ENCODE assay signal across 11 mouse cellular contexts in the genomic region with DNA sequence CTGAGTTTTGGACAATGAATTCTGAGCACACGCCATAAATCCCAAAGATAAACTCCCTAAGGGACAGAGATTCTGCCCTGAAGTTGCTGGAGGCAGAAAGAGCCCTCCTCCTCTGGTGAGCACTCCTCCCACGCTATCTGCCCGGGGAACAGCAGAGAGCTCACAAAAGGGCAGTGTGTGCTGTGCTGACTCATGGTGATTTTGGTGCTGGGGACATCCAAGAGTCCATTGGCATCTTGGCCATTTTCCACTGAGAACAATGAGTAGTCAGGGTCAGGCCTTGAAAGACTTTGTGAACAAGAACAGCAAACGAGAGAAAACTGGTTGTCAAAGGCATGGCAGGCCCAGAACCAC. TPM values are rescaled to one million over a fixed set of nuclear protein-coding genes. Genes with fewer than 3 reads are reported as not detected.
DNase-seq lines count a peak whose midpoint lies in the region; ATAC-seq lines count a peak whose summit lies in the region.
"Had no signal": no experiment of that assay in that cellular context is flagged by ENCODE, and none has a peak within 500 bp of the region (broad histone marks: within the 10 kb centered on the region; RNA-seq: fewer than 3 reads in every experiment).

No protein-coding gene starts in this region.

- H3K36me3 ChIP-seq in liver, embryonic 11.5 days (ENCODE audit: control insufficient read depth, insufficient read depth, low read length) = peaks cover 4% of the 10 kb centered on the region; the same call in 1 of the 2 replicates
- peaks cover 26% of the 10 kb centered on the region for H3K36me3 ChIP-seq in liver, embryonic 12.5 days
- peaks cover 14% of the 10 kb centered on the region for H3K36me3 ChIP-seq in stomach, embryonic 14.5 days (ENCODE audit: control insufficient read depth, insufficient read depth, low read length)

- no peak for ATAC-seq in liver, embryonic 11.5 days (replicated peaks; ENCODE audit: low FRiP score)
- ATAC-seq in liver, embryonic 12.5 days = no peak
- no peak for ATAC-seq in stomach, embryonic 14.5 days (ENCODE audit: insufficient number of reproducible peaks, insufficient read depth, low FRiP score, low read depth)
- no peak for ATAC-seq in megakaryocyte-erythroid progenitor cell, adult 5-6 weeks (replicated peaks; ENCODE audit: low FRiP score, low TSS enrichment, poor library complexity, severe bottlenecking)

- DNase-seq in embryo, embryonic 10 days (ENCODE audit: low spot score) = peak; percentile 66
- DNase-seq in embryo, embryonic 9.5 days (ENCODE audit: extremely low spot score) = no peak
- DNase-seq in liver, embryonic 11.5 days (ENCODE audit: low spot score) = peak; percentile 27
- DNase-seq in fibroblast of lung, adult 2 months (ENCODE audit: low read depth) = peak; percentile 89
- no peak for DNase-seq in gastrocnemius, postnatal 25 days

- no peak overlapping the region for H3K4me2 ChIP-seq in liver, embryonic 11.5 days
- H3K4me2 ChIP-seq in liver, embryonic 12.5 days = no peak overlapping the region
- no peak overlapping the region for H3K4me2 ChIP-seq in stomach, embryonic 14.5 days (replicated peaks; ENCODE audit: low read depth, low read length)
- H3K4me2 ChIP-seq: embryonic facial prominence, embryonic 13.5 days; limb, embryonic 15.5 days had no signal

- no peak overlapping the region for H3K27ac ChIP-seq in liver, embryonic 11.5 days (ENCODE audit: low read depth, low read length)
- no peak overlapping the region for H3K27ac ChIP-seq in liver, embryonic 12.5 days
- H3K27ac ChIP-seq in stomach, embryonic 14.5 days (ENCODE audit: low read length) = 0 out of 2 replicates have a peak overlapping the region, but pooled peaks have one; percentile 21
- H3K27ac ChIP-seq: embryonic facial prominence, embryonic 13.5 days; limb, embryonic 15.5 days had no signal

- no peaks in the 10 kb centered on the region; the same call in 1 of the 2 replicates for H3K27me3 ChIP-seq in liver, embryonic 11.5 days (replicated peaks; ENCODE audit: control insufficient read depth, insufficient read depth, low read length)
- 0 out of 2 replicates have a peak, but pooled peaks cover 3% of the 10 kb centered on the region for H3K27me3 ChIP-seq in liver, embryonic 12.5 days (replicated peaks)
- H3K27me3 ChIP-seq in stomach, embryonic 14.5 days (ENCODE audit: control insufficient read depth, insufficient read depth, low read length) = no peaks in the 10 kb centered on the region
- H3K27me3 ChIP-seq: CH12.LX; embryonic facial prominence, embryonic 13.5 days; limb, embryonic 15.5 days had no signal

- no peak overlapping the region for H3K4me3 ChIP-seq in liver, embryonic 11.5 days (ENCODE audit: low read depth, low read length)
- H3K4me3 ChIP-seq in liver, embryonic 12.5 days = no peak overlapping the region
- no peak overlapping the region for H3K4me3 ChIP-seq in stomach, embryonic 14.5 days (ENCODE audit: low read depth, low read length)
- H3K4me3 ChIP-seq: embryonic facial prominence, embryonic 13.5 days; limb, embryonic 15.5 days had no signal

- no peaks in the 10 kb centered on the region for H3K9me3 ChIP-seq in liver, embryonic 11.5 days (ENCODE audit: control insufficient read depth, low read length)
- no peaks in the 10 kb centered on the region for H3K9me3 ChIP-seq in liver, embryonic 12.5 days (replicated peaks)
- no peaks in the 10 kb centered on the region for H3K9me3 ChIP-seq in stomach, embryonic 14.5 days (ENCODE audit: control insufficient read depth, low read depth, low read length)
- H3K9me3 ChIP-seq: embryonic facial prominence, embryonic 13.5 days; limb, embryonic 15.5 days had no signal

- 47% methylated on average over 4 of the region's 4 CpGs for WGBS in liver, embryonic 11.5 days
- WGBS in liver, embryonic 12.5 days (ENCODE audit: insufficient replicate concordance) = 43% methylated on average over 4 of the region's 4 CpGs
- WGBS in stomach, embryonic 14.5 days = 37% methylated on average over 4 of the region's 4 CpGs

- peaks cover 18% of the 10 kb centered on the region for H3K4me1 ChIP-seq in liver, embryonic 11.5 days (replicated peaks; ENCODE audit: control insufficient read depth, insufficient read depth, low read length)
- H3K4me1 ChIP-seq in liver, embryonic 12.5 days = peaks cover 48% of the 10 kb centered on the region
- peaks cover 9% of the 10 kb centered on the region; the same call in 1 of the 2 replicates for H3K4me1 ChIP-seq in stomach, embryonic 14.5 days (ENCODE audit: control insufficient read depth, insufficient read depth, low read length)

- no peak overlapping the region for H3K9ac ChIP-seq in liver, embryonic 11.5 days (ENCODE audit: low read depth, low read length)
- no peak overlapping the region for H3K9ac ChIP-seq in liver, embryonic 12.5 days
- no peak overlapping the region for H3K9ac ChIP-seq in stomach, embryonic 14.5 days (replicated peaks; ENCODE audit: low read depth, low read length)
- H3K9ac ChIP-seq: embryonic facial prominence, embryonic 13.5 days; limb, embryonic 15.5 days had no signal

RNA-seq across cellular contexts. Expression of a gene that starts 18.5 kb away (rescaled TPM):
- polyA plus RNA-seq in liver, embryonic 11.5 days (2014; fragmentation: Nextera tagmentation; extraction: Ambion mirVana) = 212 and 231 TPM in 2 replicates
- 136 and 148 TPM in 2 replicates for polyA plus RNA-seq in liver, embryonic 12.5 days (2016; fragmentation: Nextera tagmentation; extraction: Ambion mirVana)
- polyA plus RNA-seq in stomach, embryonic 14.5 days (2014; fragmentation: Nextera tagmentation; extraction: Ambion mirVana) = 237 and 282 TPM in 2 replicates
- 10 to 100 TPM; 11.8 to 12.5 TPM for total RNA-seq in gastrocnemius, postnatal 25 days (2021)
- total RNA-seq in megakaryocyte-erythroid progenitor cell, adult 5-6 weeks (2014; fragmentation: Nextera tagmentation) = 56.2 and 62.2 TPM in 2 replicates
- 71.9 and 90.7 TPM in 2 replicates for total RNA-seq in megakaryocyte-erythroid progenitor cell, adult 5-6 weeks (2017)

RNA-seq across cellular contexts. Expression of a gene that starts 20.9 kb away (rescaled TPM):
- polyA plus RNA-seq in liver, embryonic 11.5 days (2014; fragmentation: Nextera tagmentation; extraction: Ambion mirVana) = 0.06 and 0.16 TPM in 2 replicates
- polyA plus RNA-seq in liver, embryonic 12.5 days (2016; fragmentation: Nextera tagmentation; extraction: Ambion mirVana) = 0.04 TPM in 1 of 2 replicates, not detected in the other
- polyA plus RNA-seq in stomach, embryonic 14.5 days (2014; fragmentation: Nextera tagmentation; extraction: Ambion mirVana) = 0.10 and 0.25 TPM in 2 replicates
- under 1 TPM; 0.15 to 0.16 TPM for total RNA-seq in gastrocnemius, postnatal 25 days (2021)
- 0.69 and 2.1 TPM in 2 replicates for total RNA-seq in megakaryocyte-erythroid progenitor cell, adult 5-6 weeks (2014; fragmentation: Nextera tagmentation)
- 0.38 TPM in 1 of 2 replicates, not detected in the other for total RNA-seq in megakaryocyte-erythroid progenitor cell, adult 5-6 weeks (2017)
- total RNA-seq: CH12.LX had no signal

Comparison
In these comparisons a context has a peak if more than half of its experiments do, and no peak if none do; other contexts are left out.
1. DNase-seq: peak in embryo, embryonic 10 days (single experiment), liver, embryonic 11.5 days (single experiment) and fibroblast of lung, adult 2 months (single experiment); none in embryo, embryonic 9.5 days (single experiment) and gastrocnemius, postnatal 25 days (single experiment).